Mouse (Mus musculus): ENCODE measurements around the gene Nmnat3. TPM values are rescaled to one million over a fixed set of nuclear protein-coding genes. Genes with fewer than 3 reads are reported as not detected.
"Not testable (repeated sequence)": the region's sequence is repeated elsewhere in the genome, so short reads cannot be mapped to it uniquely, and the experiment has no call there.

Nmnat3 gene
- polyA plus RNA-seq (2015; fragmentation: Nextera tagmentation; extraction: Ambion mirVana): 13.7 and 15.1 TPM in 2 replicates

DNA sequence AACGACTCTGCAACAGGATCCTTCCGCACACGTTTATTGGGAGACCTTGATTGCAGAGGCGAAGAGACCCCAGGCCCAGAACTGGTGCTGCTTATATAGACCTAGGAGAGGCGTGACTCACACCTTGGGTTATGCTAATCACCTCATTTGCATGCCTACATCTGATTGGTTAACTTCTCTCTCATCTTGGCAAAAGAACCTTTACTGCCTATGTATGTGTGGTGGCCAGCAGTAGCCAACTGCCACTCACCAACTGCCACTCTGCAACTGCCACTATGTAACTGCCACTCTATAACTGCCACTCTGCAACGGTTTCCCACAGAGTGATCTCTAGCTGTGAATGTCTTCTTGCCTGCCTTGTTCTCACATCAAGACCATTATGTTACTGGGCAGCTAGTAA, at the start of gene Nmnat3:
Gene Nmnat3 (plus strand): TSS at position 301 of the 400 bp plus-strand sequence.
- not testable (repeated sequence) for H3K4me2 ChIP-seq (ENCODE audit: low read depth, low read length); H3K27ac ChIP-seq (ENCODE audit: low read length); H3K27me3 ChIP-seq (ENCODE audit: control insufficient read depth, insufficient read depth, low read length); H3K4me3 ChIP-seq (ENCODE audit: low read length); H3K4me1 ChIP-seq (ENCODE audit: control insufficient read depth, insufficient read depth, low read length); H3K9ac ChIP-seq (ENCODE audit: low read length); H3K36me3 ChIP-seq (ENCODE audit: control insufficient read depth, insufficient read depth); H3K9me3 ChIP-seq (replicated peaks; ENCODE audit: control insufficient read depth, low read length); ATAC-seq (replicated peaks; ENCODE audit: extremely low read depth, insufficient read depth, low FRiP score)
- WGBS: 75% methylated on average over 6 of the region's 6 CpGs

- H3K36me3 ChIP-seq (ENCODE audit: control insufficient read depth, insufficient read depth): no peaks in the 10 kb centered on the region
- H3K27me3 ChIP-seq (ENCODE audit: control insufficient read depth, insufficient read depth, low read length): no peaks in the 10 kb centered on the region
- no peak overlapping the region for H3K27ac ChIP-seq (ENCODE audit: low read length)
- H3K9ac ChIP-seq (ENCODE audit: low read length): no peak overlapping the region
- H3K4me1 ChIP-seq (ENCODE audit: control insufficient read depth, insufficient read depth, low read length): no peaks in the 10 kb centered on the region
- no peak for ATAC-seq (replicated peaks; ENCODE audit: extremely low read depth, insufficient read depth, low FRiP score)
- H3K4me2 ChIP-seq (ENCODE audit: low read depth, low read length): no peak overlapping the region
- no peak overlapping the region for H3K4me3 ChIP-seq (ENCODE audit: low read length)
- 78% methylated on average over 2 of the region's 2 CpGs for WGBS
- H3K9me3 ChIP-seq (replicated peaks; ENCODE audit: control insufficient read depth, low read length): no peaks in the 10 kb centered on the region
Observed at GRCm38 (mm10) chr9:98243481-98243880, 43.8 kb upstream of the Nmnat3 start.

GRCm38 (mm10) chr9:98244223-98244622, 43.0 kb upstream of the Nmnat3 start:
- Histone ChIP-seq H3K27ac (ENCODE audit: low read length) (no peak overlapping the region), H3K27me3 (ENCODE audit: control insufficient read depth, insufficient read depth, low read length) (no peaks in the 10 kb centered on the region), H3K9ac (ENCODE audit: low read length) (no peak overlapping the region), H3K9me3 (replicated peaks; ENCODE audit: control insufficient read depth, low read length) (no peaks in the 10 kb centered on the region), H3K4me3 (ENCODE audit: low read length) (no peak overlapping the region), H3K4me2 (ENCODE audit: low read depth, low read length) (no peak overlapping the region), H3K4me1 (ENCODE audit: control insufficient read depth, insufficient read depth, low read length) (no peaks in the 10 kb centered on the region), H3K36me3 (ENCODE audit: control insufficient read depth, insufficient read depth) (no peaks in the 10 kb centered on the region)
- ATAC-seq (replicated peaks; ENCODE audit: extremely low read depth, insufficient read depth, low FRiP score): no peak
- WGBS: 45% methylated on average over 2 of the region's 2 CpGs

DNA sequence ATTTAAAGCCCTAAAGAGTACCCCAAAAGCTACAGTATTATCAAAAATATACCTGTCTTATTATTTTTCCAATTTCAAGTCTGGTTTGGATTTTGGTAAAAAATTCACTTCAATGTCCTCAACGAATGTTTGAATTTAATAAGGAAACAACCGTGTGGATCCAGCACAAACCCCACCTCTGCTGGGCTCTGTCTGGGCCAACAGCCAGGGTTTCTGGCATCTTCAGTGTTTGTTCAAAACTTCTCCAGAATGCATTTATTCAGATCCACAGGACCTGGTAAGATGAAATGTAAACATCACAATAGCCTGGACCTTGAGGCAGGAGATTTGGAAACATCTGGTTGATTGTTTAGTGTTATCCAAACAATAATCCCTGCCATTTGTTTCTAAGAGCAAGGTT, 42.0 kb upstream of the Nmnat3 start:
- no peak overlapping the region for H3K27ac ChIP-seq (ENCODE audit: low read length)
- no peak overlapping the region for H3K4me3 ChIP-seq (ENCODE audit: low read length)
- H3K9ac ChIP-seq (ENCODE audit: low read length): no peak overlapping the region
- H3K9me3 ChIP-seq (replicated peaks; ENCODE audit: control insufficient read depth, low read length): no peaks in the 10 kb centered on the region
- H3K36me3 ChIP-seq (ENCODE audit: control insufficient read depth, insufficient read depth): no peaks in the 10 kb centered on the region
- no peaks in the 10 kb centered on the region for H3K4me1 ChIP-seq (ENCODE audit: control insufficient read depth, insufficient read depth, low read length)
- H3K4me2 ChIP-seq (ENCODE audit: low read depth, low read length): no peak overlapping the region
- ATAC-seq (replicated peaks; ENCODE audit: extremely low read depth, insufficient read depth, low FRiP score): no peak
- 74% methylated on average over 2 of the region's 2 CpGs for WGBS
- H3K27me3 ChIP-seq (ENCODE audit: control insufficient read depth, insufficient read depth, low read length): no peaks in the 10 kb centered on the region

GRCm38 (mm10) chr9:98246351-98246750, 40.9 kb upstream of the Nmnat3 start:
- Histone ChIP-seq H3K9me3 (replicated peaks; ENCODE audit: control insufficient read depth, low read length) (no peaks in the 10 kb centered on the region), H3K4me2 (ENCODE audit: low read depth, low read length) (no peak overlapping the region), H3K4me1 (ENCODE audit: control insufficient read depth, insufficient read depth, low read length) (no peaks in the 10 kb centered on the region), H3K9ac (ENCODE audit: low read length) (no peak overlapping the region), H3K27me3 (ENCODE audit: control insufficient read depth, insufficient read depth, low read length) (no peaks in the 10 kb centered on the region), H3K36me3 (ENCODE audit: control insufficient read depth, insufficient read depth) (no peaks in the 10 kb centered on the region), H3K27ac (ENCODE audit: low read length) (no peak overlapping the region), H3K4me3 (ENCODE audit: low read length) (no peak overlapping the region)
- ATAC-seq (replicated peaks; ENCODE audit: extremely low read depth, insufficient read depth, low FRiP score): no peak
- WGBS: 81% methylated on average over 1 of the region's 1 CpGs

- H3K4me2 ChIP-seq (ENCODE audit: low read depth, low read length): no peak overlapping the region
- no peak overlapping the region for H3K27ac ChIP-seq (ENCODE audit: low read length)
- no peaks in the 10 kb centered on the region for H3K27me3 ChIP-seq (ENCODE audit: control insufficient read depth, insufficient read depth, low read length)
- no peak for ATAC-seq (replicated peaks; ENCODE audit: extremely low read depth, insufficient read depth, low FRiP score)
- H3K4me3 ChIP-seq (ENCODE audit: low read length): no peak overlapping the region
- no peaks in the 10 kb centered on the region for H3K4me1 ChIP-seq (ENCODE audit: control insufficient read depth, insufficient read depth, low read length)
- H3K36me3 ChIP-seq (ENCODE audit: control insufficient read depth, insufficient read depth): no peaks in the 10 kb centered on the region
- H3K9ac ChIP-seq (ENCODE audit: low read length): no peak overlapping the region
- WGBS: 76% methylated on average over 8 of the region's 8 CpGs
- H3K9me3 ChIP-seq (replicated peaks; ENCODE audit: control insufficient read depth, low read length): no peaks in the 10 kb centered on the region
Observed at GRCm38 (mm10) chr9:98260210-98260609, 27.0 kb upstream of the Nmnat3 start.

DNA sequence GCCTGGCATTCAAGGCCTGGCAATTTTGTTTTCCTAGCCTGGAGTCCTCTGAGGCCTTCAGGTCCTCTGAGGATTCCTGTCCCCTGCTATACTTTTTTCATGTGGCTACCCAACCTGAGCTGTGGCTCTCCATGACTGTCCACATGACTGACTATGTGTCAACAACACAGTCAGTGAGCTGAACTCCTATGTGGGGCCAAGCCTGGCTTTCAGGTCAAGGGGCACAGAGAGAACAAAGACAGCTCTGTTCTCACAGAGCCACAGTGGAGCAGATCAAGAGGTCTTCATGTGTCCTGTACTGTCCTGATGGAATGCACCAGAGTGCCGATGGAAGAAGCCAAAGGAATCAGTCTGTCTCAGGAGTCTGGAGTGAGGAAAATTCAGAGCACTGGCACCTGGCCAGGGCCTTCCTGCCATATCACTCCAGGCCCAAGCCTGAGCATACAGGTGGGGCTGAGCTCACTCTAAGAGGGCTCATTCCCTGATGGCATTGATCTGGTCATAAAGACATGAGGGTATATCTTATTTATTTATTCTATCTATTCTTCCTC, 25.7 kb upstream of the Nmnat3 start:
- H3K9me3 ChIP-seq (replicated peaks; ENCODE audit: control insufficient read depth, low read length): no peaks in the 10 kb centered on the region
- H3K27me3 ChIP-seq (ENCODE audit: control insufficient read depth, insufficient read depth, low read length): no peaks in the 10 kb centered on the region
- H3K4me3 ChIP-seq (ENCODE audit: low read length): no peak overlapping the region
- no peak for ATAC-seq (replicated peaks; ENCODE audit: extremely low read depth, insufficient read depth, low FRiP score)
- no peak overlapping the region for H3K9ac ChIP-seq (ENCODE audit: low read length)
- WGBS: 46% methylated on average over 1 of the region's 1 CpGs
- H3K4me2 ChIP-seq (ENCODE audit: low read depth, low read length): no peak overlapping the region
- no peak overlapping the region for H3K27ac ChIP-seq (ENCODE audit: low read length)
- no peaks in the 10 kb centered on the region for H3K4me1 ChIP-seq (ENCODE audit: control insufficient read depth, insufficient read depth, low read length)
- no peaks in the 10 kb centered on the region for H3K36me3 ChIP-seq (ENCODE audit: control insufficient read depth, insufficient read depth)

GRCm38 (mm10) chr9:98264916-98265315, 22.3 kb upstream of the Nmnat3 start:
- no peaks in the 10 kb centered on the region for H3K27me3 ChIP-seq (ENCODE audit: control insufficient read depth, insufficient read depth, low read length)
- no peaks in the 10 kb centered on the region for H3K9me3 ChIP-seq (replicated peaks; ENCODE audit: control insufficient read depth, low read length)
- no peak overlapping the region for H3K4me3 ChIP-seq (ENCODE audit: low read length)
- no peaks in the 10 kb centered on the region for H3K36me3 ChIP-seq (ENCODE audit: control insufficient read depth, insufficient read depth)
- ATAC-seq (replicated peaks; ENCODE audit: extremely low read depth, insufficient read depth, low FRiP score): no peak
- no peak overlapping the region for H3K9ac ChIP-seq (ENCODE audit: low read length)
- H3K4me2 ChIP-seq (ENCODE audit: low read depth, low read length): no peak overlapping the region
- no peak overlapping the region for H3K27ac ChIP-seq (ENCODE audit: low read length)
- no peaks in the 10 kb centered on the region for H3K4me1 ChIP-seq (ENCODE audit: control insufficient read depth, insufficient read depth, low read length)
- WGBS: 78% methylated on average over 5 of the region's 5 CpGs

- Histone ChIP-seq H3K9ac (ENCODE audit: low read length) (no peak overlapping the region), H3K4me2 (ENCODE audit: low read depth, low read length) (no peak overlapping the region), H3K36me3 (ENCODE audit: control insufficient read depth, insufficient read depth) (no peaks in the 10 kb centered on the region), H3K27me3 (ENCODE audit: control insufficient read depth, insufficient read depth, low read length) (no peaks in the 10 kb centered on the region), H3K4me3 (ENCODE audit: low read length) (no peak overlapping the region), H3K9me3 (replicated peaks; ENCODE audit: control insufficient read depth, low read length) (no peaks in the 10 kb centered on the region), H3K27ac (ENCODE audit: low read length) (no peak overlapping the region), H3K4me1 (ENCODE audit: control insufficient read depth, insufficient read depth, low read length) (no peaks in the 10 kb centered on the region)
- 54% methylated on average over 5 of the region's 5 CpGs for WGBS
- ATAC-seq (replicated peaks; ENCODE audit: extremely low read depth, insufficient read depth, low FRiP score): no peak
Observed at GRCm38 (mm10) chr9:98272734-98273133, 14.5 kb upstream of the Nmnat3 start.
